In the genomic region with DNA sequence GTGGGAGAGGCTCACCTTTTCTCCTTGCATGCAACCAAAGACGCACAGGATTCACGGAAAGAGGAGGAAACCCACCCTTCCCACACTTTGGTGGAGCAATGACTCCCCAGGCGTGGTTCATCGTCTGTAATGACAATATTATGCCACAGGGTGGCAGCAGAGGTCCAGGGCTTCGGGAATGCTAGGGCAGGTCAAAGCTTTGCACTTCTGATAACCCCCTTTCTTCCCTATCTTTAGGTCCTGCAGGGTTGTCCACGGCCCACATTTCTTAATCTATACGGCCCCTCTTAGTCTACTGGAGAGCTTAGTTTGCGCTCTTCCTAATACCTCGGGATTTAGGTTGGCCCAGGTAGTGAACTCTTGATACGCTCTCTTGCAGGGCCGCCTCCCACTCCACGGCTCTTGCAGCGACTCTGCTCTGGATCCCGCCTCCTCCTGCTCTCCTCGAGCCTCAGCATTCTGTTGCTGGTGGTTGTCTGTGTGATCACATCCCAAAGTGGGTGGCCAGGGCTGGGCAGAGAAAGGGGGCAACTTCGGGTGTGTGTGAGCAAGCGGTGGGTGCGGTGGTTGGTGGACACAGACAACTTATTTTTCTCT, we compare ENCODE assay signal across 8 mouse cellular contexts. TPM values are rescaled to one million over a fixed set of nuclear protein-coding genes. Genes with fewer than 3 reads are reported as not detected.
DNase-seq lines count a peak whose midpoint lies in the region; ATAC-seq lines count a peak whose summit lies in the region.

No protein-coding gene starts in this region.

- peak; percentile 76 for DNase-seq in layer of hippocampus, adult 11-12 months (ENCODE audit: low spot score)
- no peak for DNase-seq in layer of hippocampus, adult 9-11 months
- peak; percentile 90 to 91 for DNase-seq in cerebellum, postnatal 14 days
- DNase-seq in gastrocnemius, adult 8-10 months (ENCODE audit: low spot score in 2 of 2): peak; percentile 32 to 35
- DNase-seq in limb, embryonic 10.5 days (ENCODE audit: low spot score): peak; percentile 89
- DNase-seq in spleen, postnatal 10 days (ENCODE audit: low spot score in 2 of 2): peak; percentile 75 to 83

- no peak overlapping the region for H3K4me3 ChIP-seq in hindbrain, embryonic 16.5 days (ENCODE audit: low read length)
- peak overlapping the region; percentile 24; the same call in 1 of the 2 replicates for H3K4me3 ChIP-seq in limb, embryonic 10.5 days
- H3K4me3 ChIP-seq in midbrain, embryonic 12.5 days: no peak overlapping the region

- H3K27ac ChIP-seq in hindbrain, embryonic 16.5 days (ENCODE audit: low read depth, low read length): no peak overlapping the region
- peak overlapping the region; percentile 50 for H3K27ac ChIP-seq in limb, embryonic 10.5 days
- H3K27ac ChIP-seq in midbrain, embryonic 12.5 days (replicated peaks): no peak overlapping the region

- H3K27me3 ChIP-seq in hindbrain, embryonic 16.5 days (replicated peaks; ENCODE audit: control insufficient read depth, insufficient read depth, low read length): no peaks in the 10 kb centered on the region
- H3K27me3 ChIP-seq in limb, embryonic 10.5 days (ENCODE audit: low read depth, poor library complexity, severe bottlenecking): peaks cover 15% of the 10 kb centered on the region
- peaks cover 12% of the 10 kb centered on the region; the same call in 1 of the 2 replicates for H3K27me3 ChIP-seq in midbrain, embryonic 12.5 days

- 26% methylated on average over 18 of the region's 18 CpGs for WGBS in hindbrain, embryonic 16.5 days
- WGBS in limb, embryonic 10.5 days: 28% methylated on average over 18 of the region's 18 CpGs
- 26% methylated on average over 18 of the region's 18 CpGs for WGBS in midbrain, embryonic 12.5 days

- no peaks in the 10 kb centered on the region for H3K36me3 ChIP-seq in hindbrain, embryonic 16.5 days (ENCODE audit: control insufficient read depth, insufficient read depth, low read length)
- no peaks in the 10 kb centered on the region for H3K36me3 ChIP-seq in limb, embryonic 10.5 days
- H3K36me3 ChIP-seq in midbrain, embryonic 12.5 days: no peaks in the 10 kb centered on the region

- ATAC-seq in hindbrain, embryonic 16.5 days: peak; percentile 64
- ATAC-seq in midbrain, embryonic 12.5 days (ENCODE audit: low FRiP score, low read depth): peak; percentile 52; the same call in 1 of the 2 replicates

- no peaks in the 10 kb centered on the region; the same call in 1 of the 2 replicates for H3K4me1 ChIP-seq in hindbrain, embryonic 16.5 days (ENCODE audit: control insufficient read depth, insufficient read depth, low read depth, low read length)
- peaks cover 24% of the 10 kb centered on the region for H3K4me1 ChIP-seq in limb, embryonic 10.5 days
- peaks cover 5% of the 10 kb centered on the region for H3K4me1 ChIP-seq in midbrain, embryonic 12.5 days

- H3K9ac ChIP-seq in hindbrain, embryonic 16.5 days (ENCODE audit: low read depth, low read length): 0 out of 2 replicates have a peak overlapping the region, but pooled peaks have one; percentile 2
- peak overlapping the region; percentile 34; the same call in 1 of the 2 replicates for H3K9ac ChIP-seq in midbrain, embryonic 12.5 days (replicated peaks)

- peak overlapping the region; percentile 36 for H3K4me2 ChIP-seq in hindbrain, embryonic 16.5 days (ENCODE audit: low read length)
- H3K4me2 ChIP-seq in midbrain, embryonic 12.5 days (replicated peaks): peak overlapping the region; percentile 18; the same call in 1 of the 2 replicates

- H3K9me3 ChIP-seq in hindbrain, embryonic 16.5 days (ENCODE audit: control insufficient read depth, low read length): no peaks in the 10 kb centered on the region
- H3K9me3 ChIP-seq in limb, embryonic 10.5 days (replicated peaks): no peaks in the 10 kb centered on the region
- H3K9me3 ChIP-seq in midbrain, embryonic 12.5 days: no peaks in the 10 kb centered on the region

RNA-seq across cellular contexts. Expression of a gene that starts 1.8 kb away (rescaled TPM):
- not detected for total RNA-seq in gastrocnemius, adult 8-10 months (2022)
- 3.9 and 4.4 TPM in 2 replicates for polyA plus RNA-seq in hindbrain, embryonic 16.5 days (2015; fragmentation: Nextera tagmentation; extraction: Ambion mirVana)
- 0.71 and 0.74 TPM in 2 replicates for polyA plus RNA-seq in limb, embryonic 10.5 days (2016; fragmentation: Nextera tagmentation; extraction: Ambion mirVana)
- 0.33 and 0.89 TPM in 2 replicates for polyA plus RNA-seq in midbrain, embryonic 12.5 days (2016; fragmentation: Nextera tagmentation; extraction: Ambion mirVana)

RNA-seq across cellular contexts. Expression of a gene that starts 36.7 kb away (rescaled TPM):
- not detected for total RNA-seq in gastrocnemius, adult 8-10 months (2022)
- polyA plus RNA-seq in hindbrain, embryonic 16.5 days (2015; fragmentation: Nextera tagmentation; extraction: Ambion mirVana): not detected in 2 replicates
- polyA plus RNA-seq in limb, embryonic 10.5 days (2016; fragmentation: Nextera tagmentation; extraction: Ambion mirVana): not detected in 2 replicates
- polyA plus RNA-seq in midbrain, embryonic 12.5 days (2016; fragmentation: Nextera tagmentation; extraction: Ambion mirVana): not detected in 2 replicates

RNA-seq across cellular contexts. Expression of a gene that starts 39.0 kb away (rescaled TPM):
- total RNA-seq in gastrocnemius, adult 8-10 months (2022): 1 to 10 TPM; 3.3 to 6.9 (median 4.2) TPM
- polyA plus RNA-seq in hindbrain, embryonic 16.5 days (2015; fragmentation: Nextera tagmentation; extraction: Ambion mirVana): 23.1 and 23.4 TPM in 2 replicates
- polyA plus RNA-seq in limb, embryonic 10.5 days (2016; fragmentation: Nextera tagmentation; extraction: Ambion mirVana): 8.8 and 12.9 TPM in 2 replicates
- polyA plus RNA-seq in midbrain, embryonic 12.5 days (2016; fragmentation: Nextera tagmentation; extraction: Ambion mirVana): 23.9 and 30.2 TPM in 2 replicates

RNA-seq across cellular contexts. Expression of a gene that starts 40.5 kb away (rescaled TPM):
- total RNA-seq in gastrocnemius, adult 8-10 months (2022): 100 to 1,000 TPM; 288 to 338 (median 299) TPM
- polyA plus RNA-seq in hindbrain, embryonic 16.5 days (2015; fragmentation: Nextera tagmentation; extraction: Ambion mirVana): 66.6 and 69.1 TPM in 2 replicates
- 36.4 and 52.1 TPM in 2 replicates for polyA plus RNA-seq in limb, embryonic 10.5 days (2016; fragmentation: Nextera tagmentation; extraction: Ambion mirVana)
- polyA plus RNA-seq in midbrain, embryonic 12.5 days (2016; fragmentation: Nextera tagmentation; extraction: Ambion mirVana): 50.7 and 57.9 TPM in 2 replicates

RNA-seq across cellular contexts. Expression of a gene that starts 55.3 kb away (rescaled TPM):
- total RNA-seq in gastrocnemius, adult 8-10 months (2022): 1 to 10 TPM; 3.8 to 5.2 (median 4.5) TPM
- polyA plus RNA-seq in hindbrain, embryonic 16.5 days (2015; fragmentation: Nextera tagmentation; extraction: Ambion mirVana): 21.0 and 25.4 TPM in 2 replicates
- polyA plus RNA-seq in limb, embryonic 10.5 days (2016; fragmentation: Nextera tagmentation; extraction: Ambion mirVana): 65.2 and 70.6 TPM in 2 replicates
- 45.3 and 49.2 TPM in 2 replicates for polyA plus RNA-seq in midbrain, embryonic 12.5 days (2016; fragmentation: Nextera tagmentation; extraction: Ambion mirVana)
